Mouse (Mus musculus) ES-E14 (cell line): ENCODE results near the gene Vcl.

Experiments used
- HCFC1 ChIP-seq: IDR thresholded peaks from 2 replicates; pipeline ENCODE4 v1.6.1; 2012; ENCODE audit warnings: low read length, inconsistent platforms, borderline replicate concordance; ENCODE audit not compliant: insufficient read depth
- MAFK ChIP-seq: IDR thresholded peaks from 2 replicates; pipeline ENCODE4 v1.6.1; 2014; ENCODE audit warnings: mild to moderate bottlenecking, low read depth, low read length, inconsistent platforms; ENCODE audit not compliant: insufficient read depth
- ZC3H11A ChIP-seq: IDR thresholded peaks from 2 replicates; pipeline ENCODE4 v1.6.1; 2012; ENCODE audit warnings: low read depth, mild to moderate bottlenecking, inconsistent platforms, low read length, borderline replicate concordance

- TF ChIP-seq HCFC1 = no peak
- TF ChIP-seq ZC3H11A = no peak
- TF ChIP-seq MAFK = no peak
Measured at GRCm38 (mm10) chr14:20927470-20928307, 1.5 kb upstream of the Vcl start.
